In genomic region chr3:89276061-89276460, GRCm38 (mm10) we compare ENCODE assay signal across 16 mouse cellular contexts. TPM values are rescaled to one million over a fixed set of nuclear protein-coding genes. Genes with fewer than 3 reads are reported as not detected.
DNase-seq lines count a peak whose midpoint lies in the region; ATAC-seq and TF ChIP-seq lines count a peak whose summit lies in the region.
"Had no signal": no experiment of that assay in that cellular context is flagged by ENCODE, and none has a peak within 500 bp of the region (broad histone marks: within the 10 kb centered on the region; RNA-seq: fewer than 3 reads in every experiment).

No protein-coding gene starts in this region.

- peak overlapping the region; percentile 96 for H3K27ac ChIP-seq in gastrocnemius, adult 2 months
- H3K27ac ChIP-seq in lung, postnatal 0 days (ENCODE audit: low read length) = peak overlapping the region; percentile 97; the same call in 1 of the 2 replicates
- peak overlapping the region; percentile 1; the same call in 1 of the 2 replicates for H3K27ac ChIP-seq in small intestine, adult 2 months (ENCODE audit: insufficient read depth, low read depth, low read length)
- H3K27ac ChIP-seq: hindbrain, embryonic 13.5 days; liver, embryonic 13.5 days; macrophage; midbrain, embryonic 15.5 days had no signal

- H3K4me2 ChIP-seq in lung, postnatal 0 days (replicated peaks; ENCODE audit: low read depth, low read length) = peak overlapping the region; percentile 81; the same call in 1 of the 2 replicates
- H3K4me2 ChIP-seq: hindbrain, embryonic 13.5 days; liver, embryonic 13.5 days; midbrain, embryonic 15.5 days had no signal

- no peak for ATAC-seq in lung, postnatal 0 days
- ATAC-seq: midbrain, embryonic 15.5 days had no signal

- H3K9ac ChIP-seq in lung, postnatal 0 days (replicated peaks; ENCODE audit: low read depth) = no peak overlapping the region
- H3K9ac ChIP-seq: liver, embryonic 13.5 days; midbrain, embryonic 15.5 days had no signal

- no peak for TF ChIP-seq POLR2A in small intestine, adult 2 months (IDR thresholded peaks at IDR 0.05; ENCODE audit: low read depth, low read length)

- peak overlapping the region; percentile 85 for H3K4me3 ChIP-seq in gastrocnemius, adult 2 months
- H3K4me3 ChIP-seq in lung, postnatal 0 days (ENCODE audit: low read depth, low read length) = no peak overlapping the region
- H3K4me3 ChIP-seq in small intestine, adult 2 months (ENCODE audit: low read depth, low read length) = peak overlapping the region; percentile 85
- H3K4me3 ChIP-seq: hindbrain, embryonic 13.5 days; liver, embryonic 13.5 days; midbrain, embryonic 15.5 days had no signal

- no peaks in the 10 kb centered on the region for H3K9me3 ChIP-seq in lung, postnatal 0 days (ENCODE audit: low read length)
- H3K9me3 ChIP-seq: hindbrain, embryonic 13.5 days; liver, embryonic 13.5 days; midbrain, embryonic 15.5 days had no signal

- no peaks in the 10 kb centered on the region for H3K4me1 ChIP-seq in lung, postnatal 0 days (ENCODE audit: insufficient read depth, low read depth, low read length)
- peaks cover 9% of the 10 kb centered on the region for H3K4me1 ChIP-seq in small intestine, adult 2 months (ENCODE audit: control insufficient read depth, insufficient read depth, insufficient read length, low read length)

- no peak for TF ChIP-seq EP300 in lung, postnatal 0 days (IDR thresholded peaks at IDR 0.05)

- 79% methylated on average over 13 of the region's 13 CpGs for WGBS in lung, postnatal 0 days
- WGBS in small intestine, adult 2 months = 32% methylated on average over 13 of the region's 13 CpGs

- no peaks in the 10 kb centered on the region for H3K27me3 ChIP-seq in lung, postnatal 0 days (replicated peaks; ENCODE audit: insufficient read depth, low read length)
- no peaks in the 10 kb centered on the region for H3K27me3 ChIP-seq in small intestine, adult 2 months (ENCODE audit: control insufficient read depth, insufficient read depth, low read length)

- H3K36me3 ChIP-seq in lung, postnatal 0 days (ENCODE audit: insufficient read depth, low read length) = peaks cover 29% of the 10 kb centered on the region
- peaks cover 28% of the 10 kb centered on the region for H3K36me3 ChIP-seq in small intestine, adult 2 months (ENCODE audit: control insufficient read depth, insufficient read depth, low read length)
- H3K36me3 ChIP-seq: hindbrain, embryonic 13.5 days; midbrain, embryonic 15.5 days had no signal

- intact Hi-C loops in gastrocnemius, adult 2 months (cut with DNase I) = no loop called here

- no peak for DNase-seq in gastrocnemius, adult 2 months
- no peak for DNase-seq in gastrocnemius, adult 8-10 months (ENCODE audit: low spot score in 2 of 2)
- DNase-seq in kidney, adult 18-20 months = peak; percentile 47
- DNase-seq in kidney, postnatal 4 days = no peak
- no peak for DNase-seq in lung, postnatal 0 days (ENCODE audit: low spot score)
- no peak for DNase-seq in lung, postnatal 25 days (ENCODE audit: low spot score)
- DNase-seq in right cerebral cortex, adult 18-20 months = no peak
- DNase-seq: adrenal gland, postnatal 25 days; cerebellum, postnatal 10 days; liver, embryonic 13.5 days; thymus, adult 18-20 months had no signal

- no peak for TF ChIP-seq CTCF in gastrocnemius, adult 2 months (IDR thresholded peaks at IDR 0.05)
- no peak for TF ChIP-seq CTCF in lung, postnatal 0 days (IDR thresholded peaks at IDR 0.05)
- TF ChIP-seq CTCF in small intestine, adult 2 months (IDR thresholded peaks at IDR 0.05; ENCODE audit: extremely low read depth, insufficient read length, insufficient replicate concordance, low read depth, low read length) = no peak

RNA-seq across cellular contexts. Expression of gene Efna1, which starts 4.9 kb away (rescaled TPM):
- 10 to 100 TPM in 1 of 2 experiments, 1 to 10 TPM in 1; 7.9 to 13.1 TPM for total RNA-seq in gastrocnemius, adult 2 months (2021)
- total RNA-seq in gastrocnemius, adult 8-10 months (2022) = 10 to 100 TPM in 1 of 4 experiments, 1 to 10 TPM in 3; 8.7 to 10.8 (median 8.8) TPM
- polyA plus RNA-seq in lung, postnatal 0 days (2015; fragmentation: Nextera tagmentation; extraction: Ambion mirVana) = 174 and 188 TPM in 2 replicates
- 46.1 and 122 TPM in 2 replicates for polyA plus RNA-seq in small intestine, adult 2 months (2012; rRNA removed)
- total RNA-seq: granulocyte monocyte progenitor cell, adult 5-6 weeks had no signal

RNA-seq across cellular contexts. Expression of gene Slc50a1, which starts 5.7 kb away (rescaled TPM):
- total RNA-seq in gastrocnemius, adult 2 months (2021) = 1 to 10 TPM; 8.9 to 9.7 TPM
- 1 to 10 TPM; 6.3 to 9.0 (median 7.7) TPM for total RNA-seq in gastrocnemius, adult 8-10 months (2022)
- 95.7 and 96.4 TPM in 2 replicates for polyA plus RNA-seq in lung, postnatal 0 days (2015; fragmentation: Nextera tagmentation; extraction: Ambion mirVana)
- 81.6 and 97.3 TPM in 2 replicates for polyA plus RNA-seq in small intestine, adult 2 months (2012; rRNA removed)

RNA-seq across cellular contexts. Expression of gene Dpm3, which starts 16.9 kb away (rescaled TPM):
- 10 to 100 TPM; 16.4 to 26.9 TPM for total RNA-seq in gastrocnemius, adult 2 months (2021)
- 10 to 100 TPM; 15.9 to 28.8 (median 19.6) TPM for total RNA-seq in gastrocnemius, adult 8-10 months (2022)
- 125 and 136 TPM in 2 replicates for polyA plus RNA-seq in lung, postnatal 0 days (2015; fragmentation: Nextera tagmentation; extraction: Ambion mirVana)
- polyA plus RNA-seq in small intestine, adult 2 months (2012; rRNA removed) = 357 and 440 TPM in 2 replicates

RNA-seq across cellular contexts. Expression of gene Trim46, which starts 30.0 kb away (rescaled TPM):
- total RNA-seq in gastrocnemius, adult 2 months (2021) = under 1 TPM; 0.18 to 0.50 TPM
- under 1 TPM; 0.10 to 0.45 (median 0.11) TPM for total RNA-seq in gastrocnemius, adult 8-10 months (2022)
- 1.8 and 2.1 TPM in 2 replicates for polyA plus RNA-seq in lung, postnatal 0 days (2015; fragmentation: Nextera tagmentation; extraction: Ambion mirVana)
- polyA plus RNA-seq in small intestine, adult 2 months (2012; rRNA removed) = 4.3 and 8.7 TPM in 2 replicates
- polyA plus RNA-seq: macrophage had no signal

RNA-seq across cellular contexts. Expression of gene Krtcap2, which starts 30.3 kb away (rescaled TPM):
- 10 to 100 TPM; 62.9 to 79.7 TPM for total RNA-seq in gastrocnemius, adult 2 months (2021)
- 10 to 100 TPM; 64.7 to 88.3 (median 74.6) TPM for total RNA-seq in gastrocnemius, adult 8-10 months (2022)
- 282 and 309 TPM in 2 replicates for polyA plus RNA-seq in lung, postnatal 0 days (2015; fragmentation: Nextera tagmentation; extraction: Ambion mirVana)
- 120 and 182 TPM in 2 replicates for polyA plus RNA-seq in small intestine, adult 2 months (2012; rRNA removed)

Comparison
In these comparisons a context has a peak if more than half of its experiments do, and no peak if none do; other contexts are left out.
1. H3K27ac ChIP-seq: peak in every context shown above with its lines; median percentile 97 in lung, postnatal 0 days; 96 in gastrocnemius, adult 2 months; 1 in small intestine, adult 2 months.